Mouse (Mus musculus) liver, embryonic 14.5 days (tissue): ENCODE data around the gene Nrip1.

Experiments
- CTCF ChIP-seq: IDR thresholded peaks from 2 replicates; pipeline ENCODE4 v1.5.1; 2016; ENCODE audit warnings: antibody characterized with exemption, low read depth, control low read depth
- EP300 ChIP-seq: IDR thresholded peaks from 2 replicates; pipeline ENCODE4 v1.6.1; 2016; ENCODE audit warnings: antibody characterized with exemption, low read depth

GRCm38 (mm10) chr16:76358128-76358748, 15.4 kb downstream of the Nrip1 start:
- no peak for TF ChIP-seq CTCF
- no peak for TF ChIP-seq EP300
